Mouse (Mus musculus): ENCODE measurements around the gene Vps4b. TPM values are rescaled to one million over a fixed set of nuclear protein-coding genes. Genes with fewer than 3 reads are reported as not detected.

Gene Vps4b
- polyA plus RNA-seq (2015; fragmentation: Nextera tagmentation; extraction: Ambion mirVana), result 61.4 and 66.6 TPM in 2 replicates

DNA sequence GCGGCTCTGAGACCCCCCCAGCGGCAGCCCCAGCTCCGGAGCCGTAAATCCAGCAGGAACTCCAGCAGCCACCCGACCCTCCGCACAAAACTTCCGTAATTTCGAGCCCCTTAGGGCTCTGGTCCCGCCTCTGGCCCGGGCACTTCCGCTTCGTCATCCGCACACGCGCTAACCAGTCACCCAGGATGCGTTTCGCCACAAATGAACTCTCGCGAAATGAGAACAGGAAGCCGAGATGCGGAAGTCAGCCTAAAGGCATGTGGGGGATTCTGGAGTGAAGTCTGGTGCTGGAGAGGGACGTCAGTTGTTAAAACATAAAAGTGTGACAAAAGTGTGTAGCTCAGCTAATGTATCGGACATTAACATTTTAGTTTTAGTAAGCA lies at the start of gene Vps4b:
Vps4b (minus strand) TSS at position 187 of the 383 bp plus-strand sequence.
- no peaks in the 10 kb centered on the region for H3K9me3 ChIP-seq
- peak within 1 kb of the TSS; percentile 93 for H3K27ac ChIP-seq
- peaks cover 22% of the 10 kb centered on the region for H3K4me1 ChIP-seq
- WGBS, result under 1% methylated on average over 23 of the region's 23 CpGs
- H3K4me2 ChIP-seq (replicated peaks), result peak within 1 kb of the TSS; percentile 75
- H3K36me3 ChIP-seq, result no peaks in the 10 kb centered on the region
- peak; percentile 100 for ATAC-seq (ENCODE audit: low FRiP score, low read depth)
- H3K4me3 ChIP-seq, result peak within 1 kb of the TSS; percentile 97
- H3K27me3 ChIP-seq, result no peaks in the 10 kb centered on the region
- peak within 1 kb of the TSS; percentile 98 for H3K9ac ChIP-seq

DNA sequence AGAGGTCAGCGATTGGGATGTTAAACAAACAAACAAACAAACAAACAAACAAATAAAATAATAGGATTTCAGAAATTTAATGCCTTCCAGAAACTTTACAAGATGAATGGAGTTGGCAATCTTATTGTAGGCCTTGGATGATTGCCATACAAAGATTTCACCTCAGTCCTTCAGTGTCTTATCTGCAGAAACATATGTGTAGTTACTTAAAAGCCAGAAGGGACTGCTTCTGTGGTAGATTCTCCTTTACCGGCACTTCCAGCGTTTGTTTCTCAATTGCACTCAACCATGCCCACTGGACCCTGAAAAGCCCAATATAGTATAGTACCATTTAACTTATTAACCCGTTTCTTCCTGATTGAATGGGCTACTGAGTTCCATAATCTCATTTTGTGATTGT lies 32.3 kb upstream of the Vps4b start:
- Histone ChIP-seq H3K36me3 (no peaks in the 10 kb centered on the region), H3K27ac (no peak overlapping the region), H3K4me3 (no peak overlapping the region), H3K27me3 (no peaks in the 10 kb centered on the region), H3K4me1 (no peaks in the 10 kb centered on the region), H3K9ac (no peak overlapping the region), H3K4me2 (replicated peaks) (no peak overlapping the region), H3K9me3 (no peaks in the 10 kb centered on the region)
- ATAC-seq (ENCODE audit: low FRiP score, low read depth), result no peak
- WGBS, result 83% methylated on average over 4 of the region's 4 CpGs

DNA sequence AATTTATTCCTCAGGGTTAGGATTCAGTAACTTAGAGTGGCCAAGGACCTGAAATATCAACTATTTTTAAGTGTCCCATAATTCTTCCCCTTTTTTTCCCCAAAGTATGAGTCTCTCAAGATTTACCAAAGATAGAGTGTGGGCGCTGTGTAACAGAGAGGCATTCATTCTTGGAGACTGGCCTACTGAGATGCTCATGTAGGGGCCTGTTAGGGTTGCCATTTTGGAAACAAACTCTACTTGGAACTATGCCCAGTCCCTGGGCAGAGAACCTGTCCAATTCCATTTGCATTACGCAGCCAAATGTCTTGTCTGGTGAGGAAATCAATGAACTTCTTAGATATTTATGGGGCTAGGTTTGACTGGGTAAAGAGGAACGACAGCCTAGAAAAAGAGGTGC lies 25.8 kb upstream of the Vps4b start:
- Histone ChIP-seq H3K27ac (no peak overlapping the region), H3K27me3 (no peaks in the 10 kb centered on the region), H3K9ac (no peak overlapping the region), H3K36me3 (no peaks in the 10 kb centered on the region), H3K4me2 (replicated peaks) (no peak overlapping the region), H3K9me3 (no peaks in the 10 kb centered on the region), H3K4me1 (no peaks in the 10 kb centered on the region), H3K4me3 (no peak overlapping the region)
- 0 out of 2 replicates have a peak, but pooled peaks have one; percentile 15 for ATAC-seq (ENCODE audit: low FRiP score, low read depth)
- 69% methylated on average over 3 of the region's 3 CpGs for WGBS

DNA sequence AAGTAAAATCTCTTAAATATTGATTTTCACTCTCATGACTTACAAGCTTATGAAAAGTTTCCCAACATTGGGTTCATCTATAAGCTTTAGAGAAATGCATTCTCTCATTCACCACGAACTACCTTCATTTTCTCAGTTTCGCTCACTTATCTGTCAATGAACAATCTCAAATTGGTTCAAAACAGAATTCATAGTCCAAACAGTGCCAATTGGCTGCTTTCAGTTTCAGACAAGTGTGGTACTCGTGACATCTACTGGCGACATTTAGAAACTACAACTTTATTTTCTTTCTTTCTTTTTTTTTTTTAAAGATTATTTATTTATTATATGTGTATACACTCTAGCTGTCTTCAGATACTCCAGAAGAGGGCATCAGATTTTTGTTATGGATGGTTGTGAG lies 21.8 kb upstream of the Vps4b start:
- Histone ChIP-seq H3K27me3 (no peaks in the 10 kb centered on the region), H3K4me1 (no peaks in the 10 kb centered on the region)
- 23% methylated on average over 4 of the region's 4 CpGs for WGBS

GRCm38 (mm10) chr1:106816766-106817165 lies 20.2 kb upstream of the Vps4b start:
- H3K4me1 ChIP-seq, result no peaks in the 10 kb centered on the region
- no peak overlapping the region for H3K4me2 ChIP-seq (replicated peaks)
- H3K4me3 ChIP-seq, result no peak overlapping the region
- H3K36me3 ChIP-seq, result no peaks in the 10 kb centered on the region
- no peak for ATAC-seq (ENCODE audit: low FRiP score, low read depth)
- no peak overlapping the region for H3K27ac ChIP-seq
- H3K27me3 ChIP-seq, result no peaks in the 10 kb centered on the region
- H3K9me3 ChIP-seq, result no peaks in the 10 kb centered on the region
- WGBS, result 85% methylated on average over 11 of the region's 11 CpGs
- H3K9ac ChIP-seq, result no peak overlapping the region

More for the DNA sequence above, 21.8 kb upstream of the Vps4b start:
- no peak overlapping the region for H3K4me2 ChIP-seq (replicated peaks)
- no peaks in the 10 kb centered on the region for H3K9me3 ChIP-seq
- no peaks in the 10 kb centered on the region for H3K36me3 ChIP-seq
- no peak overlapping the region for H3K27ac ChIP-seq
- ATAC-seq (ENCODE audit: low FRiP score, low read depth), result no peak
- no peak overlapping the region for H3K9ac ChIP-seq
- no peak overlapping the region for H3K4me3 ChIP-seq

- WGBS, result 84% methylated on average over 6 of the region's 6 CpGs
- Histone ChIP-seq H3K4me2 (replicated peaks) (no peak overlapping the region), H3K9ac (no peak overlapping the region), H3K9me3 (no peaks in the 10 kb centered on the region), H3K27me3 (no peaks in the 10 kb centered on the region), H3K36me3 (no peaks in the 10 kb centered on the region), H3K4me3 (no peak overlapping the region), H3K4me1 (no peaks in the 10 kb centered on the region), H3K27ac (no peak overlapping the region)
- ATAC-seq (ENCODE audit: low FRiP score, low read depth), result no peak
Measured at GRCm38 (mm10) chr1:106815265-106815664, 18.7 kb upstream of the Vps4b start.

DNA sequence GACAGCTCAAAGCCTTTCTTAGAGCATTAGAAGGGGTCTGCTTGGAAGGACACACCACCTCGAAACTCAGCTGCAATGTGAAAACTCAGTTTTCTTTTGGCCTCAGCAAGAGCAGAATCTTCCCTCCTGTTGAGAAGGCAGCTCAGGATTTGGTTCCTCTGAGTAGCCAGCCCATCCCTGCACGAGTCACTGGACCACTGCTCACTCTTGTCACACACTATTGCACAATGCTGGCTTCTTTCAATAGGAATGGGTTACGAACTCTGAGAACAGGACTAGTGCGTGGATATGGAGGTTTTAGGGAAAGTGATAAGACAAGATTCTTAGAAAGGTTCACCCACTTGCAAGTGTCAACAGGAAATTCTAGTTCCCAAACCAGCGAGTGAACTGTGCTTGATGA lies 18.3 kb upstream of the Vps4b start:
- Histone ChIP-seq H3K27me3 (no peaks in the 10 kb centered on the region), H3K9ac (no peak overlapping the region), H3K4me1 (no peaks in the 10 kb centered on the region), H3K27ac (no peak overlapping the region), H3K36me3 (no peaks in the 10 kb centered on the region), H3K4me2 (replicated peaks) (no peak overlapping the region), H3K4me3 (no peak overlapping the region), H3K9me3 (no peaks in the 10 kb centered on the region)
- no peak for ATAC-seq (ENCODE audit: low FRiP score, low read depth)
- whole genome bisulfite sequencing, result 79% methylated on average over 5 of the region's 5 CpGs

GRCm38 (mm10) chr1:106799931-106800330 lies 3.4 kb upstream of the Vps4b start:
- Histone ChIP-seq H3K36me3 (no peaks in the 10 kb centered on the region), H3K27me3 (no peaks in the 10 kb centered on the region), H3K27ac (no peak overlapping the region), H3K4me3 (no peak overlapping the region), H3K9ac (no peak overlapping the region), H3K9me3 (no peaks in the 10 kb centered on the region), H3K4me1 (peaks cover 12% of the 10 kb centered on the region), H3K4me2 (replicated peaks) (no peak overlapping the region)
- 76% methylated on average over 3 of the region's 3 CpGs for WGBS
- ATAC-seq (ENCODE audit: low FRiP score, low read depth), result no peak

- Histone ChIP-seq H3K9me3 (no peaks in the 10 kb centered on the region), H3K27me3 (no peaks in the 10 kb centered on the region), H3K27ac (no peak overlapping the region), H3K4me2 (replicated peaks) (no peak overlapping the region), H3K36me3 (no peaks in the 10 kb centered on the region), H3K4me3 (no peak overlapping the region), H3K4me1 (peaks cover 16% of the 10 kb centered on the region), H3K9ac (no peak overlapping the region)
- ATAC-seq (ENCODE audit: low FRiP score, low read depth), result no peak
- WGBS, result 62% methylated on average over 1 of the region's 1 CpGs
Measured at GRCm38 (mm10) chr1:106799406-106799805, 2.9 kb upstream of the Vps4b start.

DNA sequence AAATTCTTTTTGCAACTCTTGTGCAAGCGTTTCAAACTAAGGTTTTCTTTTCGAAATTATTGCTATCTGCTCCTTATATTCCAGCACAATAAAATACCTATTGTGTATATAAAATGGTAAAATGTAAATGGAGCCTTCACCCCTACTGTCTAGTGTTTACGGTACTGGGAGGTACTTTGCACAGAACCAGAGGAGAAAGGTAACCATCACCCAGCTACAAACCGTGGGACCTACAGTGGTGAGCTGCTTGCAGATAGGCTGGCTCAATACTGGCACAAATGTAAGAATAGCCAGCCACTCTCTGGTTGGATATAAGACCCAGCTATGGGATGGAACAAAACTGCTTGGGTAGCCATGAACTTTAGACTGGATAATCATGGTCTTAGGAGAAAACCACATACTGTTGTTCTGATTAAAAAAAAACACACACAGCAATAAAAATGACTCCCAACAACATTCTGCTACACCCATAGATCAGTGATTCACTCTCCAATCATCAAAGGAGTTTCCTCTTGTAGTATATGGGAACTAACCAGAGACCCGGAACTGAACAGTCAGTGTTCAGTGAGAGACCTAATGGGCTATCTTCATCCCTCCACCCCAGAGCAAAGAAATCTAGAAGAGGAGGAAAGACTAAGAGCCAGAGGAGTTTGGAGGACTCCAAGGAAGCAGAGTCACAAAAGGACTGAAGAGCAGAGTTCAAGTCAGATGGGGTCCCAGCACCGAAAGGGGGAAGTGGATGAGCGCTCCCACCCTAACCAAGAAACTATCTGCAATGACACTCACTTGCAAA lies 655 bp upstream of the Vps4b start:
- Histone ChIP-seq H3K27ac (no peak overlapping the region), H3K4me3 (peak overlapping the region; percentile 97), H3K9me3 (no peaks in the 10 kb centered on the region), H3K4me1 (peaks cover 22% of the 10 kb centered on the region), H3K36me3 (no peaks in the 10 kb centered on the region), H3K27me3 (no peaks in the 10 kb centered on the region), H3K9ac (peak overlapping the region; percentile 48), H3K4me2 (replicated peaks) (peak overlapping the region; percentile 75)
- 59% methylated on average over 7 of the region's 7 CpGs for WGBS
- no peak for ATAC-seq (ENCODE audit: low FRiP score, low read depth)

GRCm38 (mm10) chr1:106795634-106796541 lies 640 bp downstream of the Vps4b start:
- Histone ChIP-seq H3K4me2 (replicated peaks) (peak overlapping the region; percentile 75), H3K4me3 (peak overlapping the region; percentile 97), H3K36me3 (no peaks in the 10 kb centered on the region), H3K27me3 (no peaks in the 10 kb centered on the region), H3K9me3 (no peaks in the 10 kb centered on the region), H3K27ac (peak overlapping the region; percentile 93), H3K4me1 (peaks cover 22% of the 10 kb centered on the region), H3K9ac (peak overlapping the region; percentile 98)
- 2% methylated on average over 51 of the region's 51 CpGs for WGBS
- peak; percentile 88 for ATAC-seq (ENCODE audit: low FRiP score, low read depth)

- Histone ChIP-seq H3K4me1 (no peaks in the 10 kb centered on the region), H3K27ac (no peak overlapping the region), H3K9me3 (no peaks in the 10 kb centered on the region), H3K9ac (no peak overlapping the region), H3K4me2 (replicated peaks) (no peak overlapping the region), H3K36me3 (peaks cover 75% of the 10 kb centered on the region), H3K27me3 (no peaks in the 10 kb centered on the region), H3K4me3 (no peak overlapping the region)
- 86% methylated on average over 4 of the region's 4 CpGs for WGBS
- no peak for ATAC-seq (ENCODE audit: low FRiP score, low read depth)
Measured at GRCm38 (mm10) chr1:106774896-106775295, 21.6 kb downstream of the Vps4b start.

Measured in limb, embryonic 13.5 days (tissue).